Mouse (Mus musculus): ENCODE results near the gene Ank. TPM values are rescaled to one million over a fixed set of nuclear protein-coding genes. Genes with fewer than 3 reads are reported as not detected.

Gene Ank
- total and polyA plus RNA-seq, 3 experiments, result 0.04 to 0.15 TPM; not detected in 1

DNA sequence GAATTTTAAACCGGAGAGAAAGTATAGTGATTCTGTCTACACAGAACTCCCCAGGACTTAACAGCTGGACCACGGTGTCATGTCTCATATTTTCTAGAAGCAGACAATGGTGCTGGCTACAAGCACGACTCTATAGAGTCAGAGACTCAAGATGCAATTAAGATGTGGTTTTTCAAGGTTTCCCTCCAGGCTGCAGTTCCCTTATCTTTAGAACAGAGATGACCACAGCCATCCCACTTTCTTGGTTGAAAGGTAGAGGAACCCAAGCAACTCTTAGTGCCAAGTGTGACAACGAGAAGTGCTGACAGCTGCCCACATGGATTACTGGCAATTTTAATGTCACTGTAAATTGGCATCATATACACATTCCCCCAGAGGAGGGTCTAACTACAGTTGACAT lies 143.1 kb downstream of the Ank start:
- Histone ChIP-seq H3K36me3 (ENCODE audit: control insufficient read depth in 1 of 2, insufficient read depth in 2 of 2, low read length in 2 of 2) (peaks cover 4 to 30% of the 10 kb centered on the region in 2 experiments), H3K9me3 (replicated peaks; ENCODE audit: insufficient read depth, low read length) (no peaks in the 10 kb centered on the region), H3K27ac (ENCODE audit: control insufficient read depth, low read depth, low read length) (no peak overlapping the region), H3K4me1 (ENCODE audit: control insufficient read depth in 1 of 2, insufficient read depth in 2 of 2, low read length in 2 of 2) (no peaks in the 10 kb centered on the region), H3K79me2 (ENCODE audit: control insufficient read depth, insufficient read depth, low read length, poor library complexity) (0 out of 2 replicates have a peak, but pooled peaks cover 2% of the 10 kb centered on the region), H3K27me3 (ENCODE audit: control insufficient read depth in 1 of 2, insufficient read depth in 2 of 2, low read length in 2 of 2) (no peaks in the 10 kb centered on the region), H3K4me3 (ENCODE audit: control insufficient read depth in 1 of 2, insufficient read depth in 1 of 2, low read depth in 2 of 2, low read length in 2 of 2) (no peak overlapping the region), H3K9ac (ENCODE audit: control insufficient read depth, low read depth, low read length, poor library complexity, severe bottlenecking) (no peak overlapping the region)
- peak; percentile 49 for DNase-seq (ENCODE audit: low read depth, low spot score)
- TF ChIP-seq ZKSCAN1 (IDR thresholded peaks at IDR 0.05; ENCODE audit: low read depth, low read length) (no peak), USF2 (IDR thresholded peaks at IDR 0.05; ENCODE audit: borderline replicate concordance in 1 of 2, insufficient read depth in 1 of 2, low read depth in 1 of 2, low read length in 2 of 2) (no peak), JUND (IDR thresholded peaks at IDR 0.05; ENCODE audit: low read depth, low read length) (no peak), MYC (IDR thresholded peaks at IDR 0.05; ENCODE audit: low read depth, low read length) (no peak), MXI1 (IDR thresholded peaks at IDR 0.05; ENCODE audit: low read depth, low read length) (no peak; the same call in 1 of the 2 replicates), RAD21 (IDR thresholded peaks at IDR 0.05; ENCODE audit: low read depth, low read length) (no peak), EP300 (IDR thresholded peaks at IDR 0.05; ENCODE audit: low read depth in 1 of 2, low read length in 2 of 2) (0 out of 4 replicates have a peak, but pooled peaks of 1 of the 2 experiments have one; percentile 10)

GRCm38 (mm10) chr15:27612533-27613221 lies 146.2 kb downstream of the Ank start:
- TF ChIP-seq ZC3H11A (IDR thresholded peaks at IDR 0.05; ENCODE audit: low read depth, low read length) (peak; percentile 73), SMC3 (IDR thresholded peaks at IDR 0.05; ENCODE audit: low read depth, low read length) (peak; percentile 83), ETS1 (IDR thresholded peaks at IDR 0.05; ENCODE audit: low read depth, low read length) (no peak), USF2 (IDR thresholded peaks at IDR 0.05; ENCODE audit: borderline replicate concordance in 1 of 2, insufficient read depth in 1 of 2, low read depth in 1 of 2, low read length in 2 of 2) (no peak), MAX (IDR thresholded peaks at IDR 0.05; ENCODE audit: low read length) (peak; percentile 22; the same call in 1 of the 2 replicates), RCOR1 (IDR thresholded peaks at IDR 0.05; ENCODE audit: low read depth, low read length) (no peak), POLR2AphosphoS2 (IDR thresholded peaks at IDR 0.05; ENCODE audit: low read length) (no peak), GATA1 (IDR thresholded peaks at IDR 0.05; ENCODE audit: low read depth, low read length) (0 out of 2 replicates have a peak, but pooled peaks have one; percentile 19), RAD21 (IDR thresholded peaks at IDR 0.05; ENCODE audit: low read depth, low read length) (peak; percentile 67), KAT2A (conservative IDR thresholded peaks at IDR 0.05; ENCODE audit: low read depth, low read length) (no peak), NRF1 (IDR thresholded peaks at IDR 0.05; ENCODE audit: insufficient read depth, low read depth, low read length, poor library complexity, severe bottlenecking) (no peak), MYC (IDR thresholded peaks at IDR 0.05; ENCODE audit: low read depth, low read length) (no peak), NELFE (IDR thresholded peaks at IDR 0.05; ENCODE audit: low read depth, low read length) (no peak), ELF1 (IDR thresholded peaks at IDR 0.05; ENCODE audit: low read depth, low read length) (no peak), POLR2AphosphoS5 (IDR thresholded peaks at IDR 0.05; ENCODE audit: borderline replicate concordance, low read depth, low read length) (0 out of 2 replicates have a peak, but pooled peaks have one; percentile 7), MAZ (IDR thresholded peaks at IDR 0.05; ENCODE audit: low read depth, low read length) (0 out of 2 replicates have a peak, but pooled peaks have one; percentile 20), CTCF (IDR thresholded peaks at IDR 0.05 in 2 of 3, conservative IDR thresholded peaks at IDR 0.05 in 1 of 3; ENCODE audit: control insufficient read depth in 1 of 3, insufficient read depth in 1 of 3, low read depth in 2 of 3, low read length in 3 of 3, poor library complexity in 1 of 3, severe bottlenecking in 1 of 3) (peak; percentile 49 to 95 (median 85))
- Histone ChIP-seq H3K79me2 (ENCODE audit: control insufficient read depth, insufficient read depth, low read length, poor library complexity) (no peaks in the 10 kb centered on the region), H3K4me3 (ENCODE audit: control insufficient read depth in 1 of 2, insufficient read depth in 1 of 2, low read depth in 2 of 2, low read length in 2 of 2) (no peak overlapping the region), H3K9me3 (replicated peaks; ENCODE audit: insufficient read depth, low read length) (no peaks in the 10 kb centered on the region), H3K4me1 (ENCODE audit: control insufficient read depth in 1 of 2, insufficient read depth in 2 of 2, low read length in 2 of 2) (no peaks in the 10 kb centered on the region), H3K36me3 (ENCODE audit: control insufficient read depth in 1 of 2, insufficient read depth in 2 of 2, low read length in 2 of 2) (peaks cover 4 to 35% of the 10 kb centered on the region in 2 experiments), H3K9ac (ENCODE audit: control insufficient read depth, low read depth, low read length, poor library complexity, severe bottlenecking) (no peak overlapping the region), H3K27me3 (ENCODE audit: control insufficient read depth in 1 of 2, insufficient read depth in 2 of 2, low read length in 2 of 2) (no peaks in the 10 kb centered on the region), H3K27ac (ENCODE audit: control insufficient read depth, low read depth, low read length) (no peak overlapping the region)
- peak; percentile 85 for DNase-seq (ENCODE audit: low read depth, low spot score)

Data from MEL (cell line).